Comparison of ENCODE assay signal across 24 mouse cellular contexts in the genomic region with DNA sequence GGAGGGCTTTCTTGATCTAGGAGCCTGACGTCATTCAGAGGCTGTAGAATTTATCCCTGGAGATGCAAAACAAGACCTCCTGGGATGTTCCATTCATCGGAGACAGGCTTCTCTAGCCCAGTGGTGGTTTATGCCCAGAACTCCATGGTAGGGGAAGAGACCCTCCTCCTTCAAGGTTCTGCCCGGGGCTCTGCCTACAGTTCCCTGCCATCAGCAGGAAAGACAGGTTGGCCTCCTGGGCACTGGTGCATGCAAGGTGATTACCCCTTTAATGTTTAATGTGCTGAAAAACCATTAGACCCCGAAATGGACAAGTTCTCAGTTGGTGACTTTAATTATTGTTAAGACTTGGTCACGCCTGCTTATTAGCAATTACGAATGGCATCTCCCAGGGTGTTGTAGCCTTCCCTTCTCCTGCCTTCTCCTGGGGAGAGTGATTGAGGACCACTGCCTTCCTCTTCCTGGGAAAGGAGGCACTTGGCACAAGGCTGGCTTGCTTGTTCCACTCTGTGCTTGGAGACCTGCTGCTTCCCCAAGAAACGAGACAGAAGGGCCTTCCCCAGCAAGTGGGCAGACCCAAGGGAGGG.
"Had no signal": no experiment of that assay in that cellular context is flagged by ENCODE, and none has a peak within 500 bp of the region (broad histone marks: within the 10 kb centered on the region; RNA-seq: fewer than 3 reads in every experiment).

No protein-coding gene starts in this region.

- H3K9ac ChIP-seq: limb, embryonic 13.5 days; liver, embryonic 12.5 days; liver, embryonic 15.5 days; lung, embryonic 15.5 days; midbrain, embryonic 13.5 days; neural tube, embryonic 13.5 days; stomach, embryonic 15.5 days had no signal

- DNase-seq: kidney, adult 9 months; layer of hippocampus, adult 9-11 months; liver; lung, adult 18-20 months; lung, postnatal 10 days; lung, postnatal 36 days; retina, postnatal 1 day; right cerebral cortex, postnatal 25 days; spleen, adult 18-20 months; thymus, postnatal 25 days had no signal

- H3K36me3 ChIP-seq: limb, embryonic 10.5 days; limb, embryonic 13.5 days; liver, embryonic 12.5 days; liver, embryonic 15.5 days; lung, embryonic 15.5 days; midbrain, embryonic 10.5 days; midbrain, embryonic 13.5 days; neural tube, embryonic 13.5 days; stomach, embryonic 15.5 days had no signal

- ATAC-seq: intestine, embryonic 16.5 days; liver, embryonic 12.5 days; midbrain, embryonic 13.5 days; midbrain, embryonic 16.5 days had no signal

- H3K4me1 ChIP-seq: limb, embryonic 13.5 days; liver, embryonic 15.5 days; lung, embryonic 15.5 days; stomach, embryonic 15.5 days had no signal

- H3K9me3 ChIP-seq: limb, embryonic 10.5 days; limb, embryonic 13.5 days; liver, embryonic 12.5 days; liver, embryonic 15.5 days; lung, embryonic 15.5 days; megakaryocyte, embryonic 14.5 days; midbrain, embryonic 10.5 days; midbrain, embryonic 13.5 days; neural tube, embryonic 13.5 days; stomach, embryonic 15.5 days had no signal

- H3K4me3 ChIP-seq: layer of hippocampus, adult 2 months; limb, embryonic 10.5 days; limb, embryonic 13.5 days; liver, embryonic 12.5 days; liver, embryonic 15.5 days; lung, embryonic 15.5 days; megakaryocyte, embryonic 14.5 days; midbrain, embryonic 10.5 days; midbrain, embryonic 13.5 days; myocyte; neural tube, embryonic 13.5 days; stomach, embryonic 15.5 days had no signal

- H3K4me2 ChIP-seq: limb, embryonic 13.5 days; liver, embryonic 12.5 days; liver, embryonic 15.5 days; lung, embryonic 15.5 days; midbrain, embryonic 13.5 days; neural tube, embryonic 13.5 days; stomach, embryonic 15.5 days had no signal

- H3K27ac ChIP-seq: layer of hippocampus, adult 2 months; limb, embryonic 10.5 days; limb, embryonic 13.5 days; liver, embryonic 12.5 days; liver, embryonic 15.5 days; lung, embryonic 15.5 days; midbrain, embryonic 10.5 days; midbrain, embryonic 13.5 days; neural tube, embryonic 13.5 days; stomach, embryonic 15.5 days had no signal

- H3K27me3 ChIP-seq: liver, embryonic 12.5 days; liver, embryonic 15.5 days; lung, embryonic 15.5 days; midbrain, embryonic 13.5 days; stomach, embryonic 15.5 days had no signal
